Mouse (Mus musculus) layer of hippocampus, adult 2 months (tissue): ENCODE data around the gene Wdr95. TPM values are rescaled to one million over a fixed set of nuclear protein-coding genes. Genes with fewer than 3 reads are reported as not detected.

Source experiments
- DNase-seq, 2 experiments: peaks; one replicate each; pipeline ENCODE4 v3.0.0; 2022; ENCODE audit warnings: low spot score in 2 of 2
- H3K27ac ChIP-seq: fragments of 200-600 bp; 2 replicates; pipeline ENCODE4 v1.8.1; 2022
- H3K4me3 ChIP-seq: fragments of 200-600 bp; 2 replicates; pipeline ENCODE4 v1.8.1; 2022; ENCODE audit warnings: mild to moderate bottlenecking
- CTCF ChIP-seq: fragments of 200-600 bp; conservative IDR thresholded peaks from 2 replicates; pipeline ENCODE4 v1.8.1; 2022; ENCODE audit warnings: antibody characterized with exemption, mild to moderate bottlenecking, moderate library complexity
- total RNA-seq, 2 experiments: library from RNA; stranded (reverse); gene quantifications; 2 replicates each; pipeline ENCODE4 v1.2.3; 2021

Gene Wdr95
- total RNA-seq, 2 experiments from 2014 or later, result 0.41 to 1.0 TPM

DNA sequence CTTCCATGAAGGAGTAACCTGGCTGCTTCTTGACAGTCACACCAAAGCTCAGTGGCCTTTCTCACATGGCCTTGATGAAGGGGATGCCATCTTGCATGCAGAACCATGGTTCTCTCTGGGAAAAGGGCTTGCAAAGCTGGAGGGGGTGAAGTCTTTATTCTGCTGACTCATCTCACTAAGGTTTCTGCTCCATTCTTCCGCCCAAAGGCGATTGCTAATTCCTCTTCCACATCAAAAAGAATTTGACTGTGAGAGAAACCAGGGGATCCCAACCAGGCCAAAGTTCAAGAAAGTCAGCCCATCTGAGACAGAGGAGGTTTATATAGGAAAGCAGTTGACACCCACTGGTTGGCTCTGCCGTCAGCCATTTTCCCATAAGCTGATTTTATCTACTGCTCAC, 61.5 kb downstream of the Wdr95 start:
- Histone ChIP-seq H3K4me3 (no peak overlapping the region), H3K27ac (no peak overlapping the region)
- TF ChIP-seq CTCF, result no peak
- no peak for DNase-seq

DNA sequence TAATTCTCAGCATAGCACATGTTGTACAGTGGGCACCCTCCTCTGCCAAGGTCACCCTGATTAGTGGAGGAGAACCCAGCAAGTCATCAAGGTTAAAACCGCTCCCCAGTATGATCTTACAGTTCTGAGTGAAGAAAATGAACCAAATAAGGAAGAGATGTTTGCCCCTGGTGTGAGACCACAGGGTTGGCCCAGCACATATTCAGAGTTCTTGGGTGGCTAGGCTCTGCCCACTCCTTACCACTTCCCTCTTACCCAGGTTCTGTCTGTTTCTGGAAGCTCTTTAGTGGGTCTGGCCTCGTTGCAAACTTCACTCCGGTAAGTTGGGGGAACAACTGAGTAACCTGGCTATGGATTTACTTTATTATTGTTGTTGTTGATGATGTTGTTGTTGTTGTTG, 65.7 kb downstream of the Wdr95 start:
- no peak overlapping the region for H3K4me3 ChIP-seq
- TF ChIP-seq CTCF, result no peak
- H3K27ac ChIP-seq, result no peak overlapping the region
- no peak for DNase-seq

DNA sequence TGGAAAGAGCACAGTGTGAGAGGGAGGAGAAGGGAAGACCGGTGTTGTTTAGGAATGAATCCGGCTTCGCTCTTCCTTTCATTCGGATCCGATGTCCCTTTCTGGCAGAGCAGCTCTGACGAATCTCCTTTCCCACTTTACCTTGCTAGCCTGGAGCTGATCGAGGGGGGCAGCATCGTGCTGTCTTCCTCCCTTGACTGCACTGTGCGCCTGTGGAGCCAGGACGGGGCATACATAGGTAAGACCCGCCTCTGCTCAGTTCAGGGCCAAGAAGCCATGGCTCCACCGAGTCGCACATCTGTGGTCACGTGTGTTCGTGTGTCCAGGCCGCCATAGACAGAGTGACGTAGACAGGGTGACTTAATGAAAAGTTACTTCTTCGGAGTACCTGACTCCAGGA, 68.9 kb downstream of the Wdr95 start:
- no peak for DNase-seq
- Histone ChIP-seq H3K4me3 (no peak overlapping the region), H3K27ac (no peak overlapping the region)
- TF ChIP-seq CTCF, result peak; percentile 28

DNA sequence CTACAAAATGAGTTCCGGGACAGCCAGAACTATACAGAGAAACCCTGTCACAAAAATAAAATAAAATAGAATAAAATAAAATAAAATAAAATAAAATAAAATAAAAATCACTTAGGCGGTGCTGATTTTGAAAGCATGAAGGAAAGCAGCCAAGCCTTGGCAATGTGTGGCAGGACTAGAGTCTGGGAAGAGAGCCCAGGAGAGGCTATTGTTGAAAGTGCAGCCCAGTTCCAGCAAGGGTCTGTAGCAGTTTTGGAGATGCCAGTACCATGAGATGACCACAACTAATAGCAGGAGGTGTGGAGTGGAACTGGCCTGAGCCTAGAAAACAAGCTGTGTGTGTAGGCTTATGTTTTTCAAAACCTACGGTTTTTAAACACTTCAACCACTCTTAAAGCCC, 73.5 kb downstream of the Wdr95 start:
- peak in 1 of 2 experiments; percentile 30 for DNase-seq
- no peak overlapping the region for H3K4me3 ChIP-seq
- no peak for TF ChIP-seq CTCF
- H3K27ac ChIP-seq, result no peak overlapping the region

DNA sequence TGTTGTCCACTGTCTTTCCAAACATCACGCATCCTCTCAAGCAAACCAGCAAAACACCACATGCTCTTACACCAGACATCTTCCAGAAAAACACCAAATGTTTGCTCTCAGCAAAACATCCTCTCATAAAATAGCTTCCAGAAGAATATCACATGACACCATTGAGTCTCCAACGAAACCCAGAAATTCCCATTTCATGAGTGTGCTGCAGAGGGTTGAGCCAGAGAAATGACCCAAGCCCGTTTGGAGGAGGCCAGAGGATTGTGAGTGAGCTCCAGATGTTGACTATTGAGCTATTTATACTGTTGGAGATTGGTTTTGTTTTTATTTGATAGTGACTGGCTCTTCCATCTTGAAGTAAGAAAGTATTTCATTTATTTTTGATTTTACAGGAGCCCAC, 74.8 kb downstream of the Wdr95 start:
- no peak for TF ChIP-seq CTCF
- no peak overlapping the region for H3K27ac ChIP-seq
- DNase-seq, result no peak
- H3K4me3 ChIP-seq, result no peak overlapping the region

DNA sequence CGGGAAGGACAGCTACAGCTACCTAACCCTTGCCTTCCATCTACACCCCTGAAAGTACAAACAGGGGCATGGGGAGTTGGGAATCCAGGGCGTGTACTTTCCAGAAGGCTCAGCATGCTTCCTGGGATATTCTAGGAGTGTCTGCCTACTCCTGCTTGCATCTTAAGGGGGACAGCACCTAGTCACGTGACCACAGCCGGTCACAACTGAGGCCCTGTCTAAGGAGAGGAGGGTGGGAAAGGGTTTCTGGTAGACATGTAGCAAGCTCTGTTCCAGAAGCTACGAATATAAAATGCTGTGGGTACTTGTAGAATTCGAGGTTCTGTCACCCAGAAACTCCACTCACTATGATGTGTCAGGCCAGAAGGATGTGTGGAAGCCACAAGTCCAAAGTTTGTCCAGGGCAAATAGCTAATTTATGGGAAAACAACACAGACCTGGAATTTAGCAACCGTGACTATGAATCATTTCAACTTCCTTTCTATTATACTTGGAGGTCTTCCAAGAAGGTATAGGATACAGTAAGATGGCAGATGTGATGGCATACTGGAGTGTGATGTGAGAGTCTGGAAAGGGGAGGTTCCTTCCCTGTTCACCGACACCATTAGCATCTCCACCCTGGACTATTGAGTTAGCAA, 78.7 kb downstream of the Wdr95 start:
- no peak for TF ChIP-seq CTCF
- DNase-seq, result no peak
- no peak overlapping the region for H3K27ac ChIP-seq
- no peak overlapping the region for H3K4me3 ChIP-seq

DNA sequence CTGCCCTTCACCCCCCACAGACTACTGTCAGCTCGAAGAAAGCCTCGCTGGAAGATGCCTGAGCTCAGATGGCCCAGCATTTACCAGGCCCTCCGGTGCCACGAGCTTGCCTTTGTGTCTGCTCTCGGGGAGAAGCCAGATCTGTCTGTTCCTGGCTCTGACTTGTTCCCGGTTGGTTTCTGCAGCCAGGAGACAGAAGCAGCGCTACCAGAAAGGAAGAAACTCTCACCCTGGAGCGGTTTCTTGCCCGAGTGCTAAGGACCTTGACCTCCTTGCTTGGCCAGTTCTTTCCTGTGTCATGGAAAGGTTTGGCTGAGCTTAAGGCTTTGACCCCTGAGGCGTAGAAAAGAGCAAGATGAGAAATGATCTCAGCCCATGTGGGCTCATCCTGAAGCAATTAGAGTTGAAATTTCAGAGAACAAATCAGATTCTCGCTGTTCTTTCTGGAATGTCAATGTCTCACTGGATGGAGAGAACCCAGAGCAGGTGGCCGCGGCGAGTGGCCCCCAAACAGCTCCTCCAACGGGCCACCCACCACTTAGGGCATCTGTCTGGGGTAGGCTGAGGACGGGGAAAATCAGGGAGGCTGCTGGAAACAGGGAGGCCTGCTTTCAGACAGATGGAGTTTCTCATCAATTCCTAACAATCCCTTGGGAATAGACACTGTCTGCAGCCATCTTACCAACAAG, 83.1 kb downstream of the Wdr95 start:
- DNase-seq, result peak; percentile 63 to 70
- no peak for TF ChIP-seq CTCF
- Histone ChIP-seq H3K27ac (peak overlapping the region; percentile 82), H3K4me3 (no peak overlapping the region)

DNA sequence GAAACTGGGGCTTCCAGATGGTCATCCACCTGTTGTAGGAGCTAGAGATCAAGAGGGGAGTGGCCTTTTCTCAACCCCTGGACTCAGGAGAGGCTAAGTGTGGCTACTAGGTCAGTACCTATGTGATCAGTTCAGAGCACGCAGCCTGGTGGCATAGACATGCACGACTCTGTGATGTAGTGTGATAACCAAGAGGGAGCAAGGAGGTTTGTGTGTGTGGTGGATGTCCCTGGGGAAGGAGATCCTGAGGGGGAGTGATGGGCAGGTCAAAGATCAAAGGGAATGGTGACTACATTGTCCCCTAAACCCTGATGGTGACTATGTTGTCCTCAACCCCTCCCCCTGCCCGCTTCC, 83.7 kb downstream of the Wdr95 start:
- DNase-seq, result no peak
- H3K27ac ChIP-seq, result peak overlapping the region; percentile 82

DNA sequence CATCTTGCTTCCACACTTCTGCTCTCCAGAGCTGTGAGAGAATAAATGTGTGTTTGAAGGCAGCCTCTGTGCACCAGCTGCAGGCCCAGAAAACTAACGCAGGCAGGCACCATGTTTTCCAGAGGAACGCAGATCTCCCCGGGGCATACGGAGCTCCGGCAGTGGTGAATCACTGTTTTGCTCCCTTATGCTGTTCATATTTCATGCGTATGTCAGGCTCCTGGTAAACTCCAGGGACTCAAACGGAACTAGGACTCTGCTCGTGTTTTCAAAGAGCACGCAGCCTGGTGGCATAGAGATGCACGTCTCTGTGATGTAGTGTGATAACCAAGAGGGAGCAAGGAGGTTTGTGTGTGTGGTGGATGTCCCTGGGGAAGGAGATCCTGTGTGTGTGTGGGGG, 84.3 kb downstream of the Wdr95 start:
- no peak overlapping the region for H3K4me3 ChIP-seq
- peak overlapping the region; percentile 82 for H3K27ac ChIP-seq
- peak; percentile 62 to 74 for DNase-seq
- TF ChIP-seq CTCF, result 0 out of 2 replicates have a peak, but pooled peaks have one; percentile 21

More for the DNA sequence above, 83.7 kb downstream of the Wdr95 start:
- no peak overlapping the region for H3K4me3 ChIP-seq
- TF ChIP-seq CTCF, result no peak

DNA sequence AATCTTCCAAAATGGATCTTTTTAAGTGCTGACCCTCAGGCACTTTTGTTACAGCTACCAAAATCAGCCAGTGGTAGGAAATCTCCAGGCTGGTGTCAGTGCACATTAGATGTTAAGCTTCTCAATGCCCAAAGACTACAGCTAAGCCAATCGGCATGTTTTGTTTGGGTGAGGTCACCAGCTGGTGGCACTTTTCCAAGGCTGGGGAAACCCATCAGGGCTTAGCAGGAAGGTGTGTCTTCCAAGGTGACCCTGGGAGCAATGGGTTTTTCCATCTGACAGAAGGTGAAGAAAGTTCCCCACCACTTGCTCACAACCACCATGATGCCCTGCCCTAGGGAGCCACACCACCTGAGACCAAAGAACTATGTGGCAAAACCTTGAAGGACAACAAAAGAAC, 87.7 kb downstream of the Wdr95 start:
- no peak for TF ChIP-seq CTCF
- Histone ChIP-seq H3K27ac (no peak overlapping the region), H3K4me3 (no peak overlapping the region)
- DNase-seq, result no peak

DNA sequence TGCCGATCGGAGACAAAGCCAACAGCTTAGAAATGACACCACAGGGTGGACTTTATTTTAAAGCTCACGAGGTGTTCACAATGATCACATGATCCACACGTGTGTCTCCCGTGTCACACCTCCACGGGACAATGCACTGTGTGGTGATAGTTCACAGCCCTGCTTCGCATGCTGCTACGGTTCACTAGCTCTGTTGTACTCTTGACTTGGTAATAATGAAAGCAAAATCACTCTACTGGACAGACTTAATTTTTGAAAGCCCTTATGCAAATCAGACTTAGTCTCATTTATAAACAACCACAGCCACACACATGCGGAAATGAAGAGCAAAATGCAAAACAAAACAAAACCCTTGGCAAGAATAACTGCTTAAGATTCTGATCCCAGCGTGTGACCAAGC, 88.3 kb downstream of the Wdr95 start:
- DNase-seq, result no peak
- no peak for TF ChIP-seq CTCF
- Histone ChIP-seq H3K27ac (no peak overlapping the region), H3K4me3 (no peak overlapping the region)

DNA sequence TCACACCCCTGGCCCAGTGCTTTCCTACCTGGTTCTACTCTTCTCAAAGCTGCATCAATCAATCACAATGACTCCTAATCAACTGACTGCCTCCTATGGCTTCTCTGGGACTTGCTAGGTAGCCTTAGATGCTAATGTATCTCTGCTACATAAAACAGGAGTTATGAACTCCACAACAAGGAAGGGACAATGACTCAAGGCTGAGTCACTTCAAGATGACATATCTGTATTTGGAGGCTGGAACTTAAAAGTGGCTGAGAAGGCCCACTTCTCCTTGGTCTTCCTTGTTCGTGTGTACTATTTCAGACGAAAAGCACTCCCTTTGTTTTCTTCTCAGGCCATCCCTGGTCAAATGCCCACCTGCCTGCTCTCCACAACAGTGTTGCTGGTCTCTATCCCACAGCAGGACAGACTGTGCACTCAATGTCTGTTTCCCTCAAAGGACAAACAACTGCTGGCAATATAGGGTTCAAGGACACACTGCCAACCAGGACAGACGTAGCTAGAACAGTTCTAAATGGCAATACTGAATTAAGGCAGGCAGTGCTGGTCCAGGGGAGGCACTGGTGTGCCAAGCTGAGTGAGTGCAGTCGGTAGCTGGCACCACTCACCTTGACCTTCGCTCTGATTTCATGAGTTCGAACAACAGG, 89.4 kb downstream of the Wdr95 start:
- no peak for TF ChIP-seq CTCF
- no peak overlapping the region for H3K4me3 ChIP-seq
- H3K27ac ChIP-seq, result no peak overlapping the region
- no peak for DNase-seq

DNA sequence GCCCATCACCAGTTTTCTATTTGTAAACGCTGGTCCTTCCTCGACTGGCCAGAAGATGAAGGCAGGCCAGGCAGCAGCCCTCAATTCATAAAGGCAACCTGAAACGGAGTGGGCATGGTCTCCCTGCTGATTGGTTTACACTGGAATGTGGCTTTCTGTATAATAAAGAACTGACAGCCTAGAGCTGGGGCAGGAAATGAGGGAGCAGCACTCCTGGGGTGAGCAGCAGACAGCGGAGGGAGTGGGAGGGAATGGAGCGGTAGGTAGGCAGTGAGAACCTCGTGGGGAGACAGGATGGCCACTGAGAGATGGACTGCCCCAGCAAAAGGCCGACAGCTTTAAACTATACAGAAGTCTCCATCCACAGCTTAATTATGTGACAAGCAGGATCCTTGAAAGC, 93.7 kb downstream of the Wdr95 start:
- DNase-seq, result no peak
- Histone ChIP-seq H3K27ac (no peak overlapping the region), H3K4me3 (no peak overlapping the region)
- no peak for TF ChIP-seq CTCF

DNA sequence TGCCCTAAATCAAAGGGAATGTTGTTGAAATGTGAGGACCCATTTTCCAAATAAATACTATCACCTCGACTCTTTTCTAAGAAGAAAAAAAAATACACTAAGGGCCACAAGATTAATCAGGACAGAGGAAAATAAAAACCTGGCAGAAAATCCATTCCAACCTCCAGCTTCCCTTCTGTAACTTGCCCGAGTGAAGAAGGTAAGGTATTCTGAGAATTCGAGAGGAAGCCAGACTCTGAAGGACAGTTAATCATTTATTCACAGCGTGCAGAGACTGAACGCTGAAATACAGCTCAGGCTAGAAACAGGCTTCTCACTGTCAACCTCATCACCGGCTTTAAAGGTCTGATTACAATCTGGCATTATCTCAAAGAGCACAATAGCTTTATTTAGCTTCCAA, 94.2 kb downstream of the Wdr95 start:
- TF ChIP-seq CTCF, result no peak
- Histone ChIP-seq H3K4me3 (no peak overlapping the region), H3K27ac (no peak overlapping the region)
- DNase-seq, result no peak
